Mouse (Mus musculus): ENCODE results near the gene C5ar2.

Gene C5ar2

GRCm38 (mm10) chr7:16198540-16198939, 45.4 kb downstream of the C5ar2 start:
- no peak for DNase-seq (ENCODE audit: low read depth)

GRCm38 (mm10) chr7:16197166-16197565, 46.8 kb downstream of the C5ar2 start:
- no peak for DNase-seq (ENCODE audit: low read depth)

GRCm38 (mm10) chr7:16196616-16197015, 47.3 kb downstream of the C5ar2 start:
- peak; percentile 36 for DNase-seq (ENCODE audit: low read depth)

- DNase-seq (ENCODE audit: low read depth) = no peak
These were observed 50.3 kb downstream of the C5ar2 start for GRCm38 (mm10) chr7:16193702-16194101.

- peak; percentile 88 for DNase-seq (ENCODE audit: low read depth)
These were observed 51.6 kb downstream of the C5ar2 start for GRCm38 (mm10) chr7:16192315-16192714.

- no peak for DNase-seq (ENCODE audit: low read depth)
These were observed 56.5 kb downstream of the C5ar2 start for GRCm38 (mm10) chr7:16187494-16187893.

Data from NIH3T3 (cell line).